Mouse (Mus musculus) midbrain, embryonic 16.5 days (tissue): ENCODE data around the gene Spink2. TPM values are rescaled to one million over a fixed set of nuclear protein-coding genes. Genes with fewer than 3 reads are reported as not detected.

ENCODE experiments used
- polyA plus RNA-seq: library from polyadenylated mRNA; unstranded; fragments of >200 nt; fragmentation: Nextera tagmentation; extraction: Ambion mirVana; gene quantifications from 2 replicates; pipeline ENCODE4 v1.2.1, GENCODE M21; 2015

Spink2 gene
- polyA plus RNA-seq, 1 experiment from 2014 or later: 0.41 TPM

Other genes with a start within 250 kb of the Spink2 start
- gene Srp72, start 236.8 kb downstream of the Spink2 start, polyA plus RNA-seq: 91.4 and 92.4 TPM in 2 replicates
- 0.44 TPM in 1 of 2 replicates, not detected in the other for gene Arl9, start 207.4 kb downstream of the Spink2 start, polyA plus RNA-seq
- gene Thegl, start 195.4 kb downstream of the Spink2 start, polyA plus RNA-seq: 0.85 and 0.89 TPM in 2 replicates
- gene Hopx, start 96.3 kb downstream of the Spink2 start, polyA plus RNA-seq: 0.78 and 0.88 TPM in 2 replicates
- gene Rest, start 54.0 kb upstream of the Spink2 start, polyA plus RNA-seq: 4.8 and 4.9 TPM in 2 replicates
- gene Noa1, start 98.6 kb upstream of the Spink2 start, polyA plus RNA-seq: 36.2 and 36.5 TPM in 2 replicates
- 62.5 and 64.9 TPM in 2 replicates for gene Polr2b, start 98.7 kb upstream of the Spink2 start, polyA plus RNA-seq
- gene Igfbp7, start 196.6 kb upstream of the Spink2 start, polyA plus RNA-seq: 57.9 and 59.4 TPM in 2 replicates